Mouse (Mus musculus) limb, embryonic 14.5 days (tissue): ENCODE results near the gene Myl4. TPM values are rescaled to one million over a fixed set of nuclear protein-coding genes. Genes with fewer than 3 reads are reported as not detected.

ENCODE experiments used
- ATAC-seq: fragments of 200-750 bp; cut with Nextera tagmentation; 2 replicates; pipeline ENCODE4 v1.8.0; 2017; ENCODE audit warnings: low read depth, moderate number of reproducible peaks, moderate TSS enrichment; ENCODE audit not compliant: low FRiP score
- DNase-seq: peaks from one replicate; pipeline ENCODE4 v3.0.0-alpha.2; 2015; ENCODE audit warnings: low spot score
- H3K27ac ChIP-seq: fragments of 300-500 bp; sonication (generic); replicated peaks from 2 replicates; pipeline ENCODE4 v1.5.1; 2014; ENCODE audit warnings: low read depth, mild to moderate bottlenecking, low read length, moderate library complexity, mixed read lengths
- H3K27me3 ChIP-seq: fragments of 300-500 bp; sonication (generic); 2 replicates; pipeline ENCODE4 v1.6.1; 2014; ENCODE audit warnings: low read length, mixed read lengths; ENCODE audit not compliant: control insufficient read depth, insufficient read depth
- H3K36me3 ChIP-seq: fragments of 300-500 bp; sonication (generic); 2 replicates; pipeline ENCODE4 v1.6.1; 2014; ENCODE audit warnings: mild to moderate bottlenecking, low read length, moderate library complexity, mixed read lengths; ENCODE audit not compliant: control insufficient read depth, insufficient read depth
- H3K4me1 ChIP-seq: fragments of 300-500 bp; sonication (generic); 2 replicates; pipeline ENCODE4 v1.6.1; 2014; ENCODE audit warnings: antibody characterized with exemption, low read length, mixed read lengths; ENCODE audit not compliant: control insufficient read depth, insufficient read depth
- H3K4me2 ChIP-seq: fragments of 300-500 bp; sonication (generic); replicated peaks from 2 replicates; pipeline ENCODE4 v1.6.1; 2014; ENCODE audit warnings: low read depth, mild to moderate bottlenecking, low read length, moderate library complexity; ENCODE audit not compliant: severe bottlenecking
- H3K4me3 ChIP-seq: fragments of 300-500 bp; sonication (generic); replicated peaks from 2 replicates; pipeline ENCODE4 v1.5.1; 2014; ENCODE audit warnings: low read length
- H3K9ac ChIP-seq: fragments of 300-500 bp; sonication (generic); 2 replicates; pipeline ENCODE4 v1.6.1; 2014; ENCODE audit warnings: mild to moderate bottlenecking, low read depth, low read length, moderate library complexity; ENCODE audit not compliant: severe bottlenecking
- H3K9me3 ChIP-seq: fragments of 300-500 bp; sonication (generic); 2 replicates; pipeline ENCODE4 v1.6.1; 2016; ENCODE audit warnings: low read length; ENCODE audit not compliant: control insufficient read depth
- POLR2A ChIP-seq: fragments of 200-500 bp; IDR thresholded peaks from 2 replicates; pipeline ENCODE4 v1.8.0; 2012; ENCODE audit warnings: inconsistent platforms, mild to moderate bottlenecking, moderate library complexity, borderline replicate concordance; ENCODE audit not compliant: insufficient read depth, insufficient read length; ENCODE audit errors: extremely low read depth
- WGBS: fragments of 180-500 bp; shearing (Covaris S2); extraction: QIAGEN DNeasy Blood & Tissue Kit; methylation state at CpG from one replicate; pipeline ENCODE4 v1.1.7; 2014; 5-methylcytosine and 5-hydroxymethylcytosine counted together
- polyA plus RNA-seq, 2 experiments: library from polyadenylated mRNA; depleted of rRNA in 1 of 2; stranded (reverse) in 1 of 2; unstranded in 1 of 2; fragments of >200 nt; fragmentation: Nextera tagmentation in 1 of 2; extraction: Ambion mirVana in 1 of 2; gene quantifications; 2 replicates each; pipeline versions ENCODE4 v1.2.1 to v1.2.3; 2012 to 2014

Myl4 gene
- polyA plus RNA-seq, 2 experiments, result 218 to 305 TPM

GRCm38 (mm10) chr11:104572091-104572490 lies 21.6 kb downstream of the Myl4 start:
- Histone ChIP-seq H3K36me3 (no peaks in the 10 kb centered on the region), H3K4me1 (no peaks in the 10 kb centered on the region; the same call in 1 of the 2 replicates), H3K4me2 (no peak overlapping the region), H3K9me3 (peaks cover 8% of the 10 kb centered on the region; the same call in 1 of the 2 replicates), H3K27me3 (peaks cover 8% of the 10 kb centered on the region; the same call in 1 of the 2 replicates), H3K27ac (no peak overlapping the region), H3K4me3 (no peak overlapping the region), H3K9ac (no peak overlapping the region)
- TF ChIP-seq POLR2A, result no peak
- WGBS, result 48% methylated on average over 7 of the region's 7 CpGs
- no peak for ATAC-seq
- no peak for DNase-seq

- DNase-seq (no peak), ATAC-seq (no peak)
- Histone ChIP-seq H3K9ac (no peak overlapping the region), H3K27ac (no peak overlapping the region), H3K27me3 (peaks cover 8% of the 10 kb centered on the region; the same call in 1 of the 2 replicates), H3K4me1 (no peaks in the 10 kb centered on the region; the same call in 1 of the 2 replicates), H3K36me3 (no peaks in the 10 kb centered on the region), H3K4me2 (no peak overlapping the region), H3K4me3 (no peak overlapping the region), H3K9me3 (peaks cover 8% of the 10 kb centered on the region; the same call in 1 of the 2 replicates)
- TF ChIP-seq POLR2A, result no peak
- 72% methylated on average over 2 of the region's 2 CpGs for WGBS
Measured at GRCm38 (mm10) chr11:104572566-104572965, 22.1 kb downstream of the Myl4 start.

- Histone ChIP-seq H3K27me3 (peaks cover 5% of the 10 kb centered on the region; the same call in 1 of the 2 replicates), H3K36me3 (no peaks in the 10 kb centered on the region), H3K9ac (no peak overlapping the region), H3K4me2 (no peak overlapping the region), H3K4me3 (no peak overlapping the region), H3K4me1 (peaks cover 8% of the 10 kb centered on the region), H3K9me3 (no peaks in the 10 kb centered on the region), H3K27ac (no peak overlapping the region)
- DNase-seq, result peak; percentile 42
- peak; percentile 62 for ATAC-seq
- 38% methylated on average over 10 of the region's 10 CpGs for WGBS
- no peak for TF ChIP-seq POLR2A
Measured at GRCm38 (mm10) chr11:104576772-104577612, 26.5 kb downstream of the Myl4 start.

- no peak overlapping the region for H3K9ac ChIP-seq
- 28% methylated on average over 5 of the region's 5 CpGs for WGBS
- H3K9me3 ChIP-seq, result no peaks in the 10 kb centered on the region
- H3K4me3 ChIP-seq, result no peak overlapping the region; the same call in 1 of the 2 replicates
- H3K27ac ChIP-seq, result no peak overlapping the region
- DNase-seq, result no peak
- peaks cover 10% of the 10 kb centered on the region; the same call in 1 of the 2 replicates for H3K4me1 ChIP-seq
- no peaks in the 10 kb centered on the region for H3K27me3 ChIP-seq
- no peak for TF ChIP-seq POLR2A
- no peak for ATAC-seq
- H3K36me3 ChIP-seq, result no peaks in the 10 kb centered on the region
- H3K4me2 ChIP-seq, result no peak overlapping the region
Measured at GRCm38 (mm10) chr11:104578074-104578473, 27.6 kb downstream of the Myl4 start.

GRCm38 (mm10) chr11:104579084-104579483 lies 28.6 kb downstream of the Myl4 start:
- Histone ChIP-seq H3K9me3 (no peaks in the 10 kb centered on the region), H3K9ac (no peak overlapping the region), H3K27ac (no peak overlapping the region), H3K4me2 (no peak overlapping the region), H3K4me1 (peaks cover 10% of the 10 kb centered on the region; the same call in 1 of the 2 replicates), H3K27me3 (no peaks in the 10 kb centered on the region), H3K36me3 (no peaks in the 10 kb centered on the region), H3K4me3 (no peak overlapping the region)
- no peak for DNase-seq
- ATAC-seq, result no peak
- TF ChIP-seq POLR2A, result no peak
- 88% methylated on average over 9 of the region's 9 CpGs for WGBS
